Mouse (Mus musculus) heart, postnatal 0 days (tissue): ENCODE results near the gene 1700008O03Rik.

Experiments
- CTCF ChIP-seq: IDR thresholded peaks from 2 replicates; pipeline ENCODE4 v1.5.1; 2016; ENCODE audit warnings: antibody characterized with exemption, control low read depth, low read depth
- EP300 ChIP-seq: IDR thresholded peaks from 2 replicates; pipeline ENCODE4 v1.6.1; 2016; ENCODE audit warnings: antibody characterized with exemption, low read depth

DNA sequence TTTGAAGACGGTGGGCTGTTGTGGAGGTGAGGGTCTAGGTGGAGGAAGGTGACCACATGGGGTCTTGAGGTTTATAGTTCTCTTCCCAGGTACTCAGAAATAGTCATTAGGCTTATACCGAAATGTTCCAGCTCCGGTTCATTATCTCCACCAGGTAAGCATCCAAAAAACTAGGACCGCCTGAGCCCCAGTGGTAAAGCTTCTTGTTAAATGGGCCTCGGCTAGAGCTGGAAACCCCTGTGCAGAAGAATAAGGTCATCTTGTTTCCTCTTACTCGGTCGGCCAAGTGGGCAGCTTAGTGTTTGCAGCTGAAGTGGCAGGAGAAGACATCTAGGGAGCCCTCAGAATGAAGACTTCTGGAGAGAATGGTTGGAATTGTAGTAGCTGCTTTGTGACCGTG lies 12.9 kb downstream of the 1700008O03Rik start:
- TF ChIP-seq CTCF (no peak), EP300 (no peak)
